Mouse (Mus musculus): ENCODE measurements at regions not wholly inside any gene's neighbourhood (a gene's known extent, or its start where the extent isn't known, plus 50 kb on each side); places are given as distances from the start of the nearest gene placed in this dataset.
"Not testable (repeated sequence)": the region's sequence is repeated elsewhere in the genome, so short reads cannot be mapped to it uniquely, and the experiment has no call there.

DNA sequence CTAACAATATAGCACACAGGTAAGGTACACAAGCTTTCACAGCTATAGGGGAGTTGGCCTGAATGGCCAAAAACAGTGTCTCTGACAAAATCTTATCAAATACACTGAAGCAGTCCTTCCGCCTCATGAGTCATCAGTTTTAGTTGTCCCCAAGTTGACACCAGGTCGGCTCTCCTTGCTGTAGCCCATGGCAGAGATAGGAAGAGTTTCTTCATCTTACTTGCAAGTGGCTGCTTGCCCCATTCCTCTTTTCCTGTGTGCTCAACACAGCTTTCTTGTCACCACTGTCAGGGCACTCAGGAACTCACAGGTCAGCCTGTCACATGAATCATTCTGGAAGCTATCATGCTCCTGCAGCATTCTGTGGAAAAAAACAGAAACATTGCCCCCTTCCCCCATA lies 77.1 kb downstream of the Olfr721-ps1 start:
- not testable (repeated sequence) for DNase-seq (ENCODE audit: low spot score)

DNA sequence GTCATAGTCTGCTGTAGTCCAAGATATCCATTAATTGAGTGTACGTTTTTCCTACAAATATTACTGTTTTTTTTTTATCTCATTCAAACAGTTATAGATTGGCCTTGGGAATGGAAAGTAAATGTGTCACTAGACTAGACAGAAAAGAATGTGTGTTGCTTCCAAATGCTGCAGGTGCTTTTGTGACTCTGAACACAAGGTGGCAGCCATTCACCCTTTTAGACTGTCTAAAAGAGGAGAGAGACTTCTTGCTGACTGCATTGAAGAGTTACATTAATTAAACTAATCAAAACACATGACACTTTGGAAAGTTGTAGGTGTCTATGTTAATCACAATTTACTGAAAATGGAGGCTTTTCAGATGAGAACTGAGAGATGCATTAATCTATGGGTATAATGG lies 80.7 kb downstream of the Olfr721-ps1 start:
- no peak for DNase-seq (ENCODE audit: low spot score)

GRCm38 (mm10) chr14:14486356-14486755 lies 85.3 kb downstream of the Olfr721-ps1 start:
- no peak for DNase-seq (ENCODE audit: low spot score)

- no peak for DNase-seq (ENCODE audit: low spot score)
Measured at GRCm38 (mm10) chr14:14490501-14490900, 89.4 kb downstream of the Olfr721-ps1 start.

- DNase-seq (ENCODE audit: low spot score) = no peak
Measured at GRCm38 (mm10) chr14:14492041-14492440, 90.9 kb downstream of the Olfr721-ps1 start.

DNA sequence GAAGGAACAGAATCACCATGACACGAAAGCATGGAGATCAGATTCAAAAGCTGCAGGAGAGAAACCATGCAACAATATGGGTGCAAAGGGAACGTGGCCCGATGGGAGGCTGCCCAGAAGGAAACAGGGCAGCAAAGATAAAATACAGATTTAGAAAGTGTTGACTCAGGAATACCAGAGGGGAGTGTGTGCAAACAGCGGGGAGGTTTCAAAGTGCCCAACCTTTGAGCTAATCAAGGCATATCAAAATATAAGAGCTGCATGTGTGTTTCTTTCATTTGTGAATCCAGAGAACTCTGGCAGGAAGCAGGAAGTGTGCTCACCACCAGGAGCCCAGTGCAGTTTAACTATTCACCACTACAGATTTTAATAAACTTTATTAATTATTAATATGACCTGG lies 110.8 kb downstream of the Olfr721-ps1 start:
- DNase-seq (ENCODE audit: low spot score) = no peak

DNA sequence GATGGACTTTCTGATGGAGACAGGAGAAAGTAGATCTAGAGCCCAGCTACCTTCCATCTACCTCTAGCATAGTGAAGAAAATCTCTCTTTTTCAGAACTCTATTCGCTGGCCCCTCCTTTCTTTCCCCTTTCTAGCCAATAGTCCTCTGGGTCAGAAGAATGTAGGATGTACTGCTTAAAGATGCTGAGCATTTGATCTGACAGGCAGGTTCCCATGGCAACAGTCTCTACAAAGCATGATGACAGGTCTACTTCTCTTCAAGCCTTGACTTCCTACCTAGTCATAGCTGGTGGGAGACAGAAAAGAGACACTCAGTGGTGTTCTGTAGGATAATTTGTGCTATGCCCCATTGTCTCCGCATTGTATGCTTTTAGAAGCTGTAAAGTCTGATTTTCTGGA lies 112.0 kb downstream of the Olfr721-ps1 start:
- no peak for DNase-seq (ENCODE audit: low spot score)

GRCm38 (mm10) chr14:14513498-14513897 lies 112.4 kb downstream of the Olfr721-ps1 start:
- DNase-seq (ENCODE audit: low spot score) = no peak

GRCm38 (mm10) chr14:14514440-14515172 lies 113.5 kb downstream of the Olfr721-ps1 start:
- DNase-seq (ENCODE audit: low spot score) = no peak

- no peak for DNase-seq (ENCODE audit: low spot score)
Measured at GRCm38 (mm10) chr14:14515363-14515762, 114.3 kb downstream of the Olfr721-ps1 start.

- no peak for DNase-seq (ENCODE audit: low spot score)
Measured at GRCm38 (mm10) chr14:14515918-14516317, 114.8 kb downstream of the Olfr721-ps1 start.

DNA sequence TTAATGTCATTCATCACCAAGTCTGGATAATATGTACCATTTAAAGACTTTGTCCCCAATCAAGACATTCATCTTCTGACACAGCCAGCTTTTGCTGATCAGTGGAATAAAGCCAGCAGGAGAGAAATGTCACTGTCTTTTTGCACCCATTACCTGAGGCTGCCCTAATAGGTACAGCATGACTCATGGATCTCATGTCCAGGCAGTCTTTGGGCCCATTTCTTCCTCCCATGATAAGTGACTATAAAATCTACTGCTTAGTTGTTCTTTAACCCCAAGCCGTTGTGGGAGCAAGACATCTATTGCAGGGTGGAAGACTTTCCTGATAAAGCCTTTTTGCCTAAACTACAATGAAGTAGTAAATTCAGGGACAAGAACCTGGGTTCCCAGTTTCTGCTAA lies 116.9 kb downstream of the Olfr721-ps1 start:
- DNase-seq (ENCODE audit: low spot score) = no peak

- DNase-seq (ENCODE audit: low spot score) = no peak
Measured at GRCm38 (mm10) chr14:14518841-14519240, 117.7 kb downstream of the Olfr721-ps1 start.

DNA sequence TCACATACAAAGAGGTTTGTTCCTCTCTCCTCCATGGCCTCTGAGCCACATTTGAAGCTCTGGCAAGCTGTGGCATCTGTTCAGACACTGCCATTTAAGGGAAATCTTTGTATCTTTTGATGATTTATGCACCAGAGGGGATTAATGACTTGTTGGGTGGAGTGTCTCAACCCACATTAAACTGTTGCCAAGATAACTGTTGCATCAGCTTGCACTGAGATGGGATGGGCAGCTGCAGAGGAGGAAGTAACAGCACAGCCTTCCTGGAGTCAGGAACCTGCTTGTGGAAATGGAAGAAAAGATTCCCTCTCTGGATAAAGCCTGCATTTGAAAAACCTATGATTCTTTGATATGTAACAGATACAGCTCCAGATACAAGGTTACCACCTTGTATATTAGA lies 119.1 kb downstream of the Olfr721-ps1 start:
- no peak for DNase-seq (ENCODE audit: low spot score)

DNA sequence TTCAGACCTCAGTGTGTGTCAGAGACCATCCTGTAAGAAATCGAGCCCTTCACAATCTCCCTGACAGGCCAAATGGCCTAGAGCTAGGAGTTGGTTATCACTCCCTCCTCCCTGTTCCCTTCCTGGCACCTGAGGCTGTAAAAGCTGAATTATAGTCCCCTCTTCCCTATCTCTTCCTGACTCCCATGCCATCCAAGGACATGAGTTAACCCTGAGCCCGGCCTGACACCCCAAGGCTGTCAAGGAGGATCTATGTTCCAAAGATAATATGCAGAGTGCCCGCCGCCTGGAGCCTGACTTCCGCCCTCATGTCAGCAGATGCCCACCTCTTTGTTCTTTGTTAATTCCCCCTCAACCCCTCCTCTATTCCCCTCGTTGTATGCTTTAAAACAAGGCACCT lies 120.2 kb downstream of the Olfr721-ps1 start:
- not testable (repeated sequence) for DNase-seq (ENCODE audit: low spot score)

DNA sequence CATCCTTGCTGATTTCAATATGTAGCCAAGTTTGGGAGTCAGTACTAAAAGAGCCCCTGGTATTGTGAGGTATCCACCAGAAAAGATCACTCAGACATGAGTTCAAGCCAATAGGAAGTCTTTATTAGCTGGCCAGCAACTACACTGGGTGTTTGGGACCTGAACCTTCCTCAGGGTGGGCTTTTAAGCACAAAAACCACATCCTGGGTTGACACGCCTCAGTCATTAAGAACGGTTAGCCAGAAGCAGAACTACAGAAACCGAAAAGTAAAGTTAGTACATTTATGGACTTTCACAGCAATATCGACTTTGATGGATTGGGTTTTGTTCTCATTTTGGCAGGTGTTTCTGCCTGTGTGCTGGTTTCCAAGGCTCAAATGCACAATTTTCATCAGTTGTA lies 124.1 kb downstream of the Olfr721-ps1 start:
- no peak for DNase-seq (ENCODE audit: low spot score)

DNA sequence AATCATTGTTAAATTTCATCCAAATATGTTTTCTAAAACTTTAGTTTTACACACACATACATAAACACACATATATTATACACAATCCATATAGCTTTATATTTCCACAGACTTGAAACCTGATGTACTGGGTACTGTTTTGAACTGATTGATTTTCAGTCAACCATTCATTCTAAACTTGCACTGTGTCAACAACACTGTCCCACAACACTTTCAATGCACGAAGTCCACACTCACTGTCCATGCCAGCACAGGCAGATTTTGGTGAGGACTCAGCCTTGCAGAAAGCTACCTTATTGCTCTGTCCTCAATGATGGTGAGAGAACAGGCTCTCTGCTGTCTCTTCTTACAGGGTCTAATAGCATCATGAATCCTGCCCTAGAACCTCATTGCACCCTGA lies 127.3 kb downstream of the Olfr721-ps1 start:
- no peak for DNase-seq (ENCODE audit: low spot score)

DNA sequence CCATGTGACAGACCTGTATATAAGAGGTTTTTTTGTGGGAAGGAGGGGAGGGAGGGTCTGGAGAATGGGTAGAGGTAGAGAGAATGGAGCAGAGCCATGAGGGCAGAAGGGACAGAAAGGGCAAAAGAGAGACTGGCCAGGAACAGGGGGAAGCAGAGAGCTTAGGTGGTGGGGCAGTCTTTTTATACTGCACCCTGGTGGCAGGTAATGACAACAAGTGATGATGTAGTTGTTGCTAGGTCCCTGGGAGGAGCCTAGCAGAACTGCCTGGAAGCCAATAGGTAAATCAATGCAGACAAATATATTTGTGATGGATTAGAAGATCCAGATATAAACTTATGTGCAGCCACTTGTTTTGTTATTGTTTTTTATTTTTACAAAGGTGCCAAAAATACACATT lies 140.1 kb downstream of the Olfr721-ps1 start:
- DNase-seq (ENCODE audit: low spot score) = no peak

- no peak for DNase-seq (ENCODE audit: low spot score)
Measured at GRCm38 (mm10) chr14:14541705-14542104, 140.6 kb downstream of the Olfr721-ps1 start.

GRCm38 (mm10) chr14:14544236-14544635 lies 143.1 kb downstream of the Olfr721-ps1 start:
- DNase-seq (ENCODE audit: low spot score) = no peak

GRCm38 (mm10) chr14:14552201-14552600 lies 149.9 kb upstream of the Slc4a7 start:
- no peak for DNase-seq (ENCODE audit: low spot score)

DNA sequence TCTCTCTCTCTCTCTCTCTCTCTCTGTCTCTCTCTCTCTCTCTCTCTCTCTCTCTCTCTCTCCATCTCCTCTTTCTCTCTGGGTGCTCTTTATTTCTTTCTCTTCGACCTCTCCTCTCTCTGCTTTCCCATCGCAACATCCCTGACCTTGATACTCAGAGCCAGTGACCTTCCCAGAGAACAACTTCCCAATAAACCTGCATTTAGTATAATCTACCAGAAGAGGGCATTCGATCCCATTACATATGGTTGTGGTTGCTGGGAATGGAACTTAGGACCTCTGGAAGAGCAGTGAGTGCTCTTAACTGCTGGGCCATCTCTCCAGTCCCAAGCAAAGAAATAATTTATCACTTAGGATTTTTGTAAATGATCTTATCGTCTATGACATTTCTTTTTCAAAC lies 127.2 kb upstream of the Slc4a7 start:
- no peak for DNase-seq (ENCODE audit: low spot score)

DNA sequence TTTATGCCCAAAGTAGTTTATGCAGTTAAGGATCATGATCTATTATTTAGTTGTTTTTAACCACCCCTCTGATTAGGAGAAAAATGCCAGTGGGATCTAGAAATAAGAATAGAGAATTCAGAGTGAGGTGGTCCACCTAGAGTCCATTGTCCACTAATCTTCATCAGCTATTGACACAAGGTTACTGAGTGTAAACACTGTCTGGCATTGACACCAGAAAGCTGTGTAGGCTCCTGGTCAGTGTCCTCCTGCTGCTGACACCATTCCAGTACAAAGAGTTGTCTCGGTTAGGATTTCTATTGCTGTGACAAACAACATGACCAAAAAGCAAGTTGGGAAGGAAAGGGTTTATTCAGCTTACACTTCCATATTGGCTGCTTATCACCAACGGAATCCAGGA lies 110.1 kb upstream of the Slc4a7 start:
- no peak for DNase-seq (ENCODE audit: low spot score)

GRCm38 (mm10) chr14:14594753-14595152 lies 107.3 kb upstream of the Slc4a7 start:
- no peak for DNase-seq (ENCODE audit: low spot score)

All from MN1 (cell line).